Mouse (Mus musculus): Measurements from ENCODE around the gene Olfr1368.
"Not testable (repeated sequence)": the region's sequence is repeated elsewhere in the genome, so short reads cannot be mapped to it uniquely, and the experiment has no call there.

Olfr1368 gene

GRCm38 (mm10) chr13:21166936-21167909 is 21.6 kb upstream of the Olfr1368 start:
- DNase-seq, result peak; percentile 84

GRCm38 (mm10) chr13:21162591-21162990 is 16.9 kb upstream of the Olfr1368 start:
- DNase-seq, result no peak

- no peak for DNase-seq
Measured at GRCm38 (mm10) chr13:21161591-21161990, 15.9 kb upstream of the Olfr1368 start.

GRCm38 (mm10) chr13:21160657-21161590 is 15.3 kb upstream of the Olfr1368 start:
- DNase-seq, result peak; percentile 94

GRCm38 (mm10) chr13:21160041-21160511 is 14.4 kb upstream of the Olfr1368 start:
- DNase-seq, result no peak

- DNase-seq, result no peak
Measured at GRCm38 (mm10) chr13:21159475-21159819, 13.8 kb upstream of the Olfr1368 start.

- peak; percentile 93 for DNase-seq
Measured at GRCm38 (mm10) chr13:21158785-21159474, 13.3 kb upstream of the Olfr1368 start.

GRCm38 (mm10) chr13:21158071-21158470 is 12.4 kb upstream of the Olfr1368 start:
- DNase-seq, result no peak

GRCm38 (mm10) chr13:21155888-21156287 is 10.2 kb upstream of the Olfr1368 start:
- DNase-seq, result no peak

- no peak for DNase-seq
Measured at GRCm38 (mm10) chr13:21142421-21142820, 3.2 kb downstream of the Olfr1368 start.

GRCm38 (mm10) chr13:21129339-21129738 is 16.3 kb downstream of the Olfr1368 start, which contains the start of gene Olfr263:
Gene Olfr263, plus strand, starts transcription at chr13:21129639.
- not testable (repeated sequence) for DNase-seq

- DNase-seq, result no peak
Measured at GRCm38 (mm10) chr13:21114121-21114520, 31.5 kb downstream of the Olfr1368 start.

GRCm38 (mm10) chr13:21111183-21111582 is 34.5 kb downstream of the Olfr1368 start, which contains the start of gene Olfr1369-ps1:
Gene Olfr1369-ps1, plus strand, starts transcription at chr13:21111483.
- not testable (repeated sequence) for DNase-seq

GRCm38 (mm10) chr13:21110441-21110840 is 35.2 kb downstream of the Olfr1368 start:
- DNase-seq, result no peak

GRCm38 (mm10) chr13:21109759-21110158 is 35.9 kb downstream of the Olfr1368 start:
- DNase-seq, result no peak
